Mouse (Mus musculus): ENCODE results near the gene Hist1h4f.
"Not testable (repeated sequence)": the region's sequence is repeated elsewhere in the genome, so short reads cannot be mapped to it uniquely, and the experiment has no call there.

Hist1h4f gene

DNA sequence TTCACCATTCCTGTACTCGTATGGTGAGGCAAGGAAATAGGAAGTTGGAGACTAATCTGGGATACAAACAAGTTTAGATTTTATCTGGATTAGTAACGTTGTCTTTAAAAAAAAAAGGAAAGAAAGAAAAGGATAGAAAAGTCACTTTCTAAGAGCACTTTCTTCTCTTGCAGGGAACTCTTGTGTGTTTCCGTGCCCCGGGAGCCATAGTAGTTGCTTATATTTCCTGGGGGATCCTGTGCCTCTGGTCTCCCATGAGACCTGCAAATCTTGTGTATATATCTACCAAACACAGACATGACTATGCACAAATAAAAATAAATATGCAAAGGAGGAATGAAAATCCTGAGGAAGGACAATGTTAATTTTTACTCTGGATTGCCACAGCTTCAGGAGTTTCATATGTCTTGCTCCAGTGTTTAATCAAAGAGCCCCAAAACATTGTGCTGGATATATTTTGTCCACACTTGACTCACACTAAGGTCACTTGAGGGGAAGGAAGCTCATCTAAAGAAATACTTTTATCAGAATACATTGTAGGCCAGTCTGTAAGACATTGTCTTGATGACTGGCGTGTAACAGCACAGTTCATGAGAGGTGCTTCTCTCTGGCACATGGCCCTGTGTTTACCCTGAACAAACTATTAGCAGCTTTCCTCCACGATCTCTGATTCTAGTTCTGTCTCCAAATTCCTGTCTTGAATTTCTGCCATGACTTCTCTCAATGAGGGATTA lies 25.6 kb upstream of the Hist1h4f start:
- in situ Hi-C loops (cut with MboI, MseI): no loop called here

DNA sequence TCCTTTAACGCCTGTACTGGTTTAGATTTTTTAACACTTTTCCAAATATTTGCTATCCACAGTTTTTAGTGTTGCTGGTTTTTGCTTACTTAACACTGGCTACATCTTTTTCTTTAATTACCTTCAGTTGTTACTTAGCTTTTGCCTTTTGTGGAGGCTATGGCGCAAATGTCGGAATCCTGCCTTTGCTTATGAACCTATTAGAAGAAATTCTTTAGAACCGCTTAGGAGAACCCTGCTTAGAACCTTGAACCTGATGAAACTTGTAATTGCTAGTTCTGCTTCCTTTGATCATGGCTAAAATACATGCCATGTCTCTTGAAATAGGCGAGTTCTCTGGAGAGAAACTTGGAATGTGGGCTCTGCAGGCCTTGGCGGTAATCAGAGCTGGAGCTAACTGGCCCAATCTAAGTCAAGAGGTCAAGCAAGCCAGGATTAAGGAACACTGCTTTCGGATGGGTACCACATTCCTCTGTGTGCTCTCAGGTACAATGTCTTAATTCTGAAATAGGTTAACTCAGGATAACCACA lies 25.0 kb upstream of the Hist1h4f start:
- in situ Hi-C loops (cut with MboI, MseI): no loop called here

- in situ Hi-C loops (cut with MboI, MseI): not testable (repeated sequence)
These were observed 24.4 kb upstream of the Hist1h4f start for GRCm38 (mm10) chr13:23575864-23576313.

- in situ Hi-C loops (cut with MboI, MseI): no loop called here
These were observed 23.9 kb upstream of the Hist1h4f start, which contains the start of gene Hist1h3d for GRCm38 (mm10) chr13:23575271-23575851. Gene Hist1h3d, plus strand, starts transcription at chr13:23575763.

DNA sequence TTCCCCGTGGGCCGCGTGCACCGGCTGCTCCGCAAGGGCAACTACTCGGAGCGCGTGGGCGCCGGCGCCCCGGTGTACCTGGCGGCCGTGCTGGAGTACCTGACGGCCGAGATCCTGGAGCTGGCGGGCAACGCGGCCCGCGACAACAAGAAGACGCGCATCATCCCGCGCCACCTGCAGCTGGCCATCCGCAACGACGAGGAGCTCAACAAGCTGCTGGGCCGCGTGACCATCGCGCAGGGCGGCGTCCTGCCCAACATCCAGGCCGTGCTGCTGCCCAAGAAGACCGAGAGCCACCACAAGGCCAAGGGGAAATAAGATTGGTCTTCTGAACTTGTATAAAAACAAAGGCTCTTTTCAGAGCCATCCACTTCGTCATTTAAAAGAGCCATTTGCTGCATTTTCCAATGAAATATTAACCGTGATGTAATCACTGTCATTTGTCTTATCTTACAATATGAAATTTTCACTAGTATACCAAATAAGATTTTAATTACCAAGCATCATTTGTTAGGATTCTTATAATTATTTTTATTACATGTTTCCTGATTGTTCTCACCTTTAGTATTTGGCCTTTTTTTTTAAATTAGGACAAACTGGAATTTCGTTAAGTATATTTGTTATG lies 23.2 kb upstream of the Hist1h4f start:
- in situ Hi-C loops (cut with MboI, MseI): loop anchor here (5.0 to 25.0 kb wide), 4 partner anchors 108 to 1852 kb away; partner anchors contain the start of genes Hist1h2ac, Hist1h2ao, Hist1h2bc and Hist1h2bm

- in situ Hi-C loops (cut with MboI, MseI): loop anchor here (5.0 to 25.0 kb wide), 4 partner anchors 108 to 1852 kb away; partner anchors contain the start of genes Hist1h2ac, Hist1h2ao, Hist1h2bc and Hist1h2bm
These were observed 22.6 kb upstream of the Hist1h4f start, which contains the start of the genes Hist1h2bf and Hist1h2ad for GRCm38 (mm10) chr13:23573898-23574524. Gene Hist1h2bf, minus strand, starts transcription at chr13:23574196. Gene Hist1h2ad, plus strand, starts transcription at chr13:23574381.

- in situ Hi-C loops (cut with MboI, MseI): loop anchor here (5.0 to 25.0 kb wide), 4 partner anchors 109 to 1851 kb away; partner anchors contain the start of genes Hist1h2ac, Hist1h2ao, Hist1h2bc and Hist1h2bm
These were observed 21.8 kb upstream of the Hist1h4f start for GRCm38 (mm10) chr13:23573034-23573897.

DNA sequence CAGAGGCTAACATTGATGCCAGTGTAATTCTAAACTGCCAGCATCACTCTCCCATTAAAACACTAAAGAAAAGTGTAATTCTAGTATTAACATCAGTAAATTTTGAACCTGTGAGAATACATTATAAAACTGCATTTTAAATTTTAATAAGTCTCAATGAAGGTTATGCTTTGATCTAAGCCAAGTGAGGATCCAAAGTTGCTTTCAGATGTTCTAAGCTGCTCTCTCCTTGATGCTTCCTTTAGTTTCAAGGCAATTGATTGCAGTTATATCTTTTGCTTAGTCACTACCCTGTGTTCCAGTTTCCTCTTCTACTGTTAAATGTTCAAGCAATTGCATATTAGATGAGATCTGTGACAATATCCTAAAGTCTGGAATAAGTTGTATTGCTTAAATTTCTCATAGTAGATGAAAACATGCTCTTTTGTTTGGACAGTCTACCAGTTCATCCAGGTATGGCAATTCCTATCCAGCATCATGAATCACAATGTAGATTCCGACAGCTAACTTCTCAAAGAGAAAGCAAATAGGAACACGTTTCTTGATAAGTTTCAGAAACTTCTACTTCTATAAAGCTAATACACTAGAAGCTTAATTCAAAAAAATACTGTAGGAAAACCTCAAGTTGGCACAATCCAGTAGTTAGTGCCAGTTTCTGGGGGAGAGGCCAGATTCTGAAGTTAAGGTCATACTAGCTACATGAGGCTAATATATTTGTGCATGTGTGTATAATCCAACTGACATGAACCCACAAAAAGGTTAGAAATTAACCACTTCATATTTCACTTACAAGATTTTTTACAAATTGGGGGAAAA lies 21.0 kb upstream of the Hist1h4f start:
- in situ Hi-C loops (cut with MboI, MseI): loop anchor here (5.0 to 25.0 kb wide), 4 partner anchors 110 to 1850 kb away; partner anchors contain the start of genes Hist1h2ac, Hist1h2ao, Hist1h2bc and Hist1h2bm

DNA sequence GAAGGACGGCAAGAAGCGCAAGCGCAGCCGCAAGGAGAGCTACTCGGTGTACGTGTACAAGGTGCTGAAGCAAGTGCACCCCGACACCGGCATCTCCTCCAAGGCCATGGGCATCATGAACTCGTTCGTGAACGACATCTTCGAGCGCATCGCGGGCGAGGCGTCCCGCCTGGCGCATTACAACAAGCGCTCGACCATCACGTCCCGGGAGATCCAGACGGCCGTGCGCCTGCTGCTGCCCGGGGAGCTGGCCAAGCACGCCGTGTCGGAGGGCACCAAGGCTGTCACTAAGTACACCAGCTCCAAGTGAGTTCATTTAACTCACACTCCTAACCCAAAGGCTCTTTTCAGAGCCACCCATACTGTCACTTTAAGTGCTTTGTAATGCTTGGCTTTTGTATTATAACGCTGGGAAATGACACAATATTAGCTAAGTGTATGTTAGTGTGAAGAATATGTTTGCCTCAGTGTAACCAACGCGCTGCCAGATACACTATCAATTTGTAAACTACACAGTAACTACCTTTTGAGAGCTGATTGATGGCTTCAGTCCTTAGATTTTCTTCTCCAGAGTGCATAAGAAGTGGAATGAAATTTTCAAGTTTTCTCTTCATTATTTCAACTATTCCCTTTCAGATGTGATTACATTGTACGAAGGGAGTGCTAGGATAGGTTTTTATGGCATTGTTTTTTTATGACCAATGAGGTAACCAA lies 20.2 kb upstream of the Hist1h4f start:
- in situ Hi-C loops (cut with MboI, MseI): loop anchor here (5.0 to 25.0 kb wide), 4 partner anchors 111 to 1849 kb away; partner anchors contain the start of genes Hist1h2ac, Hist1h2ao, Hist1h2bc and Hist1h2bm

- in situ Hi-C loops (cut with MboI, MseI): loop anchor here (5.0 to 25.0 kb wide), 4 partner anchors 111 to 1849 kb away; partner anchors contain the start of genes Hist1h2ac, Hist1h2ao, Hist1h2bc and Hist1h2bm
These were observed 19.6 kb upstream of the Hist1h4f start, which contains the start of the genes Hist1h2ae and Hist1h2bg for GRCm38 (mm10) chr13:23571022-23571503. Gene Hist1h2ae, minus strand, starts transcription at chr13:23571220. Gene Hist1h2bg, plus strand, starts transcription at chr13:23571396.

- in situ Hi-C loops (cut with MboI, MseI): loop anchor here (5.0 to 25.0 kb wide), 4 partner anchors 112 to 1848 kb away; partner anchors contain the start of genes Hist1h2ac, Hist1h2ao, Hist1h2bc and Hist1h2bm
These were observed 19.0 kb upstream of the Hist1h4f start for GRCm38 (mm10) chr13:23570261-23571021.

GRCm38 (mm10) chr13:23564482-23564881 lies 13.0 kb upstream of the Hist1h4f start:
- in situ Hi-C loops (cut with MboI, MseI): loop anchor here (25.0 kb wide), 2 partner anchors 1048 to 1752 kb away; partner anchors contain the start of genes Hist1h2ao, Hist1h2bq and Hist1h4m

DNA sequence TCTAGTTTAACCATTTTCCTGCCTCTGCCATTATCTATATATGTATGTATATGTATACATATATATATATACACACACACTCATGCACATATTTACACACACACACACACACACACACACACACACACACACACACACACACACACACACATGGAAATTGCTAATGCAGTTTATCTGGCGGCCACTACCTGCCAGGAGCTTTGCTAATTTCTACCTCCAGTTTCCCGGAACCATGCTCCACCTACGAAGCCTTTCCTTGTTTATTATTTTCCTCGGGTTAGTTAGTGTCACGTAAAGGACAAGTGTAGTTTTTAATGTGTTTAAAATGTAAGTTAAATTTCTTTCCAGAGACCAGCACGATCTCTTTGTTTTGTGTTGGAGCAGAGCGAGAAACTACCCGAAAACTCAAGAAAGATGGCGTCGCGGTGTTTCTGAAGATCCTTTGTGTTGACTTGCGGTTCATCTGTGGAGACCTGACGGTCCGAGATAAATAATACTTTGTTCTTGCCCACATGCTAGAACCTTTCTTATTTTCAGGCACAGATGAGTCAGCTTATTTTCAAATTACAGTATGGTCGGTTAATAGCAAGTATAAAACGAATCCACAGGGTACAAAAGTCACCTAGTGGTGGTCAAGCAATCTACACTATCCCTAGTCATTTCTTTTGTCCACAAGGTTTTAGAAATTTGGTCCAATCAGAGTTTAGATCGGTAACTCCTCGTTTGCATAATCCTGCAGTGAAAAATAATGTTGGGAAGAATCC lies 11.4 kb upstream of the Hist1h4f start:
- in situ Hi-C loops (cut with MboI, MseI): loop anchor here (25.0 kb wide), 2 partner anchors 1049 to 1751 kb away; partner anchors contain the start of genes Hist1h2ao, Hist1h2bq and Hist1h4m

DNA sequence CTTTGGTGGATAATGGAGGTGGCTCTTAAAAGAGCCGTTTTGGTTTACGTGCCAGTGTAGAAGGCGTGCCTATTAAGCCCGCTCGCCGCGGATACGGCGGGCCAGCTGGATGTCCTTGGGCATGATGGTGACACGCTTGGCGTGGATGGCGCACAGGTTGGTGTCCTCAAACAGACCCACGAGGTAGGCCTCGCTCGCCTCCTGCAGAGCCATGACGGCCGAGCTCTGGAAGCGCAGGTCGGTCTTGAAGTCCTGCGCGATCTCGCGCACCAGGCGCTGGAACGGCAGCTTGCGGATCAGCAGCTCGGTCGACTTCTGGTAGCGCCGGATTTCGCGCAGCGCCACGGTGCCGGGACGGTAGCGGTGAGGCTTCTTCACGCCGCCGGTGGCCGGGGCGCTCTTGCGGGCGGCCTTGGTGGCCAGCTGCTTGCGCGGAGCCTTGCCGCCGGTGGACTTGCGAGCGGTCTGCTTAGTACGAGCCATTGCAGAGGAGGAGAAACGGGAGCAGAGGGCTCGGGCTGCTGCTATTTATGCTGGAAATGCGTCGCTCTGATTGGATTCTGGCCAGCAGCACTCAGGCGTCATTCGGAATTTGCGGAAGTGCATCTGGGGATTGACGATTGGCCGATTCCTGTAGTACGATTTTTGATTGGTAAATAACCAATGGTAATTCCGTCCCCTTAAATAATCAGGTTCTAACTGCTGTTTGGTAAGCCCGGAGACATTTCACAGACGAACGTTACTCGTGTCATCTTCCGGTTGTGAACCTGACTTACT lies 10.6 kb upstream of the Hist1h4f start, which contains the start of gene Hist1h3e:
Gene Hist1h3e, minus strand, starts transcription at position 487 of the 777 bp plus-strand sequence.
- in situ Hi-C loops (cut with MboI, MseI): loop anchor here (25.0 kb wide), 2 partner anchors 1050 to 1750 kb away; partner anchors contain the start of genes Hist1h2ao, Hist1h2bq and Hist1h4m

DNA sequence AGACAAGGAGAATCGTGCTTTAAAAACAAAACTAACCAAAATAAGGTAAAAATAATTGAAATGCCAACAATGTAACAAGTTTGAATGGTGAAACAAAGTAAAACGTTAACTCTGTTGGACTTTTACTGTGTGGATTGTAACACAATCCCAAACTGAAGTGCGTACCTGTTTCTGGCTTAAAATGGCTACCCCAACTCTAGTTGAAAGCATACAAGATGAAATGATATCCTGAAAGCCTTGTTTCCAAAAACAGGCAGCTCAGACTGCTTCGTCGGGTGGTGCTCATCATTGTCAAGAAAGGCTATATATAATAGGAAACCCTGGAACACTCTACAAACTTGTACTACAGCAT lies 10.1 kb upstream of the Hist1h4f start:
- in situ Hi-C loops (cut with MboI, MseI): loop anchor here (25.0 kb wide), 2 partner anchors 1051 to 1749 kb away; partner anchors contain the start of genes Hist1h2ao, Hist1h2bq and Hist1h4m

Measured in regulatory T cell (primary cell).